Mouse (Mus musculus) kidney, postnatal 10 days (tissue): ENCODE measurements around the gene Olfr547.
A peak's percentile ranks its signal among the peaks of the same experiment; 100 is the strongest.
"Not testable (repeated sequence)": the region's sequence is repeated elsewhere in the genome, so short reads cannot be mapped to it uniquely, and the experiment has no call there.

Experiments used
- DNase-seq: peaks from one replicate; pipeline ENCODE4 v3.0.0; 2021; ENCODE audit warnings: mixed read lengths

Olfr547 gene

GRCm38 (mm10) chr7:102534449-102534848 lies at the start of gene Olfr547:
TSS of gene Olfr547 (plus strand) at chr7:102534749.
- no peak for DNase-seq

- DNase-seq, result not testable (repeated sequence)
Measured at GRCm38 (mm10) chr7:102484766-102485165, 49.8 kb upstream of the Olfr547 start.

- DNase-seq, result no peak
Measured at GRCm38 (mm10) chr7:102486105-102486504, 48.4 kb upstream of the Olfr547 start.

- DNase-seq, result no peak
Measured at GRCm38 (mm10) chr7:102488161-102488560, 46.4 kb upstream of the Olfr547 start, which contains the start of gene Olfr544. TSS of gene Olfr544 (minus strand) at chr7:102488313.

GRCm38 (mm10) chr7:102494416-102494815 lies 40.1 kb upstream of the Olfr547 start:
- DNase-seq, result not testable (repeated sequence)

- DNase-seq, result no peak
Measured at GRCm38 (mm10) chr7:102499473-102499872, 35.1 kb upstream of the Olfr547 start, which contains the start of gene Olfr545. TSS of gene Olfr545 (minus strand) at chr7:102499573.

GRCm38 (mm10) chr7:102501986-102502385 lies 32.6 kb upstream of the Olfr547 start:
- no peak for DNase-seq

- DNase-seq, result peak; percentile 81
Measured at GRCm38 (mm10) chr7:102506848-102507247, 27.7 kb upstream of the Olfr547 start.

- DNase-seq, result no peak
Measured at GRCm38 (mm10) chr7:102508066-102508465, 26.5 kb upstream of the Olfr547 start.

GRCm38 (mm10) chr7:102508666-102509065 lies 25.9 kb upstream of the Olfr547 start:
- DNase-seq, result no peak

GRCm38 (mm10) chr7:102509726-102510125 lies 24.8 kb upstream of the Olfr547 start:
- no peak for DNase-seq

- DNase-seq, result no peak
Measured at GRCm38 (mm10) chr7:102511927-102512326, 22.6 kb upstream of the Olfr547 start.

GRCm38 (mm10) chr7:102512814-102513435 lies 21.6 kb upstream of the Olfr547 start:
- DNase-seq, result peak; percentile 93

GRCm38 (mm10) chr7:102514144-102514543 lies 20.4 kb upstream of the Olfr547 start:
- DNase-seq, result no peak

GRCm38 (mm10) chr7:102516261-102517050 lies 18.1 kb upstream of the Olfr547 start:
- peak; percentile 30 for DNase-seq

GRCm38 (mm10) chr7:102517051-102517335 lies 17.6 kb upstream of the Olfr547 start:
- no peak for DNase-seq

- DNase-seq, result no peak
Measured at GRCm38 (mm10) chr7:102529052-102529451, 5.5 kb upstream of the Olfr547 start.

GRCm38 (mm10) chr7:102540596-102540995 lies 6.0 kb downstream of the Olfr547 start, which contains the start of gene Olfr548-ps1:
TSS of gene Olfr548-ps1 (plus strand) at chr7:102540896.
- DNase-seq, result no peak

GRCm38 (mm10) chr7:102541251-102541650 lies 6.7 kb downstream of the Olfr547 start:
- DNase-seq, result no peak

- no peak for DNase-seq
Measured at GRCm38 (mm10) chr7:102549570-102549969, 15.0 kb downstream of the Olfr547 start, which contains the start of gene Olfr549. TSS of gene Olfr549 (plus strand) at chr7:102549870.

- no peak for DNase-seq
Measured at GRCm38 (mm10) chr7:102553279-102553678, 18.7 kb downstream of the Olfr547 start.

- peak; percentile 90 for DNase-seq
Measured at GRCm38 (mm10) chr7:102564999-102565997, 30.7 kb downstream of the Olfr547 start, which contains the start of gene Trim21. TSS of gene Trim21 (minus strand) at chr7:102565486.

GRCm38 (mm10) chr7:102566219-102566618 lies 31.7 kb downstream of the Olfr547 start:
- no peak for DNase-seq
